Mouse (Mus musculus): ENCODE measurements around the gene Cmss1. TPM values are rescaled to one million over a fixed set of nuclear protein-coding genes. Genes with fewer than 3 reads are reported as not detected.
A peak's percentile ranks its signal among the peaks of the same experiment; 100 is the strongest.

The Cmss1 gene
- polyA plus RNA-seq, 1 experiment from 2014 or later: 48.3 TPM

DNA sequence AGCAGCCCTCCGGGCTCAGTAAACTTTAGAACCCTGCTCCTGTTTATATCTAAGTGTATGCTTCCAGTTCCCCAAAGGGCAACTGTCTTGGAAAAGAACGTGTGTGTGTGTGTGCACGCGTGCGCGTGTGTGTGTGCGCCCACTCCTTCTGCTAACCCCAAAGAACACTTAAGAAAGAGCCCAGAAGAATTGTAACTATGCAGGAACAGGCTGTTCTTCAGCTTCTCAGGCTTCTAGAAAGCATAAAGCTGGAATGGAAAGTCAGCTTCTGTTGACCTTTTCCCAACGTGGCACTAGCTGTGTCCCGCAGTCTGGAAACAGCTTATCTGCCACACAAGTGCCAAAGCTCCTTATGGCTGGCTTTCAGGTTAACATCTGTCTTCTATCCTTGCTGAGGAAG is 291.6 kb downstream of the Cmss1 start:
- Histone ChIP-seq H3K4me1 (peaks cover 2% of the 10 kb centered on the region; the same call in 1 of the 2 replicates), H3K27ac (replicated peaks) (no peak overlapping the region), H3K36me3 (no peaks in the 10 kb centered on the region), H3K27me3 (no peaks in the 10 kb centered on the region), H3K9ac (no peak overlapping the region), H3K4me3 (replicated peaks) (no peak overlapping the region), H3K9me3 (replicated peaks) (0 out of 2 replicates have a peak, but pooled peaks cover 5% of the 10 kb centered on the region), H3K4me2 (replicated peaks) (no peak overlapping the region)
- no peak for ATAC-seq (ENCODE audit: insufficient number of reproducible peaks, low FRiP score, low TSS enrichment, low read depth)
- 82% methylated on average over 9 of the region's 9 CpGs for WGBS

DNA sequence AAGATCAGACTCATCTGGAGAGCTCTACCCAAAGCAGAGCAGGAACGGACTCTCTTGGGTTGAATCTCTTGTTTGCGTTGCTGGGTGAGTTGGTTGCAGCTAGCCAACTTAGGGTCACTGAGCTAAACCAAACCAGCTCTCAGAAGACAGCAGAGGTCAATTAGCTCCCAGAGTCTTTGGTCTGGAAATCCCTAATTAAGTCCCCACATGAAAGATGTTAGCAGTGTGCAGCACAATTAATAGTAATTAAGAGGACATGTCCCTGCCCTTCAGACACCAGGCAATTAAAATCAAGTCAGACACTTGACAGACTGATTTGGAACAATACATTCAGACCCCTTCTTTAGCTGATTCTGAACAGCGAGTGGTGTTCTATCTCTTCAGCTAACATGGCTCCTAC is 292.4 kb downstream of the Cmss1 start:
- WGBS: 74% methylated on average over 3 of the region's 3 CpGs
- ATAC-seq (ENCODE audit: insufficient number of reproducible peaks, low FRiP score, low TSS enrichment, low read depth): no peak
- peaks cover 2% of the 10 kb centered on the region; the same call in 1 of the 2 replicates for H3K4me1 ChIP-seq
- H3K36me3 ChIP-seq: no peaks in the 10 kb centered on the region
- H3K9me3 ChIP-seq (replicated peaks): no peaks in the 10 kb centered on the region
- H3K27ac ChIP-seq (replicated peaks): no peak overlapping the region
- no peak overlapping the region for H3K4me3 ChIP-seq (replicated peaks)
- H3K27me3 ChIP-seq: no peaks in the 10 kb centered on the region
- H3K4me2 ChIP-seq (replicated peaks): no peak overlapping the region
- H3K9ac ChIP-seq: no peak overlapping the region

DNA sequence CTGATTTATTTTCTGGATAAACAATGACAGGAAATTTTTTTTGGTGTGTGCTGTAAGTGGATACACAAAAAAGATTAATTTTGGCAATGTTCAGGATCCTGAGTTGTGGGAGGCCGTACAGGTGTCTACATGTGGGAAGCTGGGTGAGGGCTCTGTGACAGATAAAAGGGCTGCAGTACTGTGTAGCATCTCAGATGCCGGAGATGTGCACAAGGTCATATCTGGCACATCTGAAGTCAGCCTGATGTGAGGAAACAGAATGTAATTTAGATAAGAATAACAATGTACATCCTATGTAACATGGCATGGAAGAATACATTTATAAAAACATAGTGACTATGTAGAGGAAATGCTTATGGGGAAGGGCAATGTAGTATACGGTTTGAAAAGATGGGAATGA is 293.2 kb downstream of the Cmss1 start:
- H3K4me2 ChIP-seq (replicated peaks): no peak overlapping the region
- 81% methylated on average over 3 of the region's 3 CpGs for WGBS
- no peak overlapping the region for H3K27ac ChIP-seq (replicated peaks)
- H3K27me3 ChIP-seq: no peaks in the 10 kb centered on the region
- no peaks in the 10 kb centered on the region for H3K9me3 ChIP-seq (replicated peaks)
- peaks cover 2% of the 10 kb centered on the region; the same call in 1 of the 2 replicates for H3K4me1 ChIP-seq
- H3K9ac ChIP-seq: no peak overlapping the region
- no peaks in the 10 kb centered on the region for H3K36me3 ChIP-seq
- no peak overlapping the region for H3K4me3 ChIP-seq (replicated peaks)
- ATAC-seq (ENCODE audit: insufficient number of reproducible peaks, low FRiP score, low TSS enrichment, low read depth): no peak

DNA sequence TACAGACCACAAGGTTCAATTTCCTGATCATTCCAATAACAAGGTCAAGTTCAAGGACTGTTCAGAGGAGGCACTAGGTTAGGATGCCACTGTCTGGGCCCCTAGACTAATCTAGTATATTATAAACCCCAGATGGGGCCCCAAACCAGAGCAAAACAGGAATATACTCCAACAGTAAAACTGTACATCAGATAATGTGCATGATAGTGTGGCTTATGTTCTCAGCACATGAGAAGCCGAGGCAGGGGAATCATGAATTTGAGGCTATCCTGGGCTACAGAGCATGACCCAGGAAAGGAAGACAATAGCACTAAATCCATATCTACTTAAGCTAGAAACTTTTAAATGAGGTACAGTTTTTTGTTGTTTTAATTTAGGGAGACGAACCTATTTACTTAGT is 294.5 kb downstream of the Cmss1 start:
- H3K4me2 ChIP-seq (replicated peaks): no peak overlapping the region
- H3K27me3 ChIP-seq: no peaks in the 10 kb centered on the region
- no peaks in the 10 kb centered on the region for H3K36me3 ChIP-seq
- no peak overlapping the region for H3K27ac ChIP-seq (replicated peaks)
- no peak overlapping the region for H3K4me3 ChIP-seq (replicated peaks)
- H3K9ac ChIP-seq: no peak overlapping the region
- ATAC-seq (ENCODE audit: insufficient number of reproducible peaks, low FRiP score, low TSS enrichment, low read depth): no peak
- H3K4me1 ChIP-seq: no peaks in the 10 kb centered on the region
- 83% methylated on average over 2 of the region's 2 CpGs for WGBS
- no peaks in the 10 kb centered on the region for H3K9me3 ChIP-seq (replicated peaks)

DNA sequence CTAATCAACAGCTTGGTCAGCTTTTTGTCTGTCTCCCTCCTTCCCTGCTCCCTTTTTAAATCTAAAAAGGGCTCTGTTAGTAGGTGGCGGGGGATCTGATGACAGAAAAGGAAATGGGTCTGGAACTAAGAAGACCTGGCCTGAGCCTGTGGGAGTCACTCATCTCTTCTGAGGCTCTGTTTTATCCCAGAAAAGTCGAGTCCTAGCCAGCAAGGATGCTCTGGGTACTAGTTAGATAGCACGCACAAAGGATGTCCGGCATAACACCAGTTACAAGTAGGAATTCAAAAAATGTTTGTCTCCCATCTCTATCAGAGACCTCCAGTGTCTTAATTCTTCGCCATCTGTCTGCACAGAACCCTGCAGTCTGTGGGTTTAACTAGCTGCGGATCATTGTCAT is 301.2 kb downstream of the Cmss1 start:
- H3K27me3 ChIP-seq: no peaks in the 10 kb centered on the region
- no peaks in the 10 kb centered on the region for H3K9me3 ChIP-seq (replicated peaks)
- H3K9ac ChIP-seq: no peak overlapping the region
- no peak overlapping the region for H3K27ac ChIP-seq (replicated peaks)
- no peak for ATAC-seq (ENCODE audit: insufficient number of reproducible peaks, low FRiP score, low TSS enrichment, low read depth)
- WGBS: 77% methylated on average over 6 of the region's 6 CpGs
- H3K4me1 ChIP-seq: peaks cover 9% of the 10 kb centered on the region
- no peaks in the 10 kb centered on the region for H3K36me3 ChIP-seq
- no peak overlapping the region for H3K4me3 ChIP-seq (replicated peaks)
- H3K4me2 ChIP-seq (replicated peaks): no peak overlapping the region

DNA sequence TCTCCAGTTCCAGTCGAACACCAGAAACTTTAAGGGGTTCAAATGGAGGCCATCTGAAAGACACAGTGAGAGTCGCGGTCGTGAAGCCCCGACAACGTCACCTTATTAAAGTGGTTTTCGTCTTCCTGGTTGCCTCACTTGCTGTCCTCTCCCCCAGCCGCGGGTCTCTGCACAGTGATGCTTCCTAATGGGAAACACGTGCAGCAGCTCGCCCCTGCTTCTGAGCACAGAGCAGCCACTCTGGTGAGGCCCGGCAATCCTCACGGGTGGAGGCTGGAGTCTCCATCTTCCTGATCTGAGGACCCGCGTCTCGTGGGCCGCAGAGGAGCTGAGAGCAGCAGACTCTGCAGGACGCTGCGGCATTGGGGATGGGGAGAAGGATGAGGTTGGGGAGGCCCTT is 302.9 kb downstream of the Cmss1 start:
- Histone ChIP-seq H3K9ac (no peak overlapping the region), H3K27me3 (no peaks in the 10 kb centered on the region), H3K27ac (replicated peaks) (no peak overlapping the region; the same call in 1 of the 2 replicates), H3K9me3 (replicated peaks) (no peaks in the 10 kb centered on the region), H3K4me3 (replicated peaks) (peak overlapping the region; percentile 17; the same call in 1 of the 2 replicates), H3K36me3 (no peaks in the 10 kb centered on the region), H3K4me2 (replicated peaks) (peak overlapping the region; percentile 44), H3K4me1 (peaks cover 9% of the 10 kb centered on the region)
- no peak for ATAC-seq (ENCODE audit: insufficient number of reproducible peaks, low FRiP score, low TSS enrichment, low read depth)
- 16% methylated on average over 19 of the region's 19 CpGs for WGBS

DNA sequence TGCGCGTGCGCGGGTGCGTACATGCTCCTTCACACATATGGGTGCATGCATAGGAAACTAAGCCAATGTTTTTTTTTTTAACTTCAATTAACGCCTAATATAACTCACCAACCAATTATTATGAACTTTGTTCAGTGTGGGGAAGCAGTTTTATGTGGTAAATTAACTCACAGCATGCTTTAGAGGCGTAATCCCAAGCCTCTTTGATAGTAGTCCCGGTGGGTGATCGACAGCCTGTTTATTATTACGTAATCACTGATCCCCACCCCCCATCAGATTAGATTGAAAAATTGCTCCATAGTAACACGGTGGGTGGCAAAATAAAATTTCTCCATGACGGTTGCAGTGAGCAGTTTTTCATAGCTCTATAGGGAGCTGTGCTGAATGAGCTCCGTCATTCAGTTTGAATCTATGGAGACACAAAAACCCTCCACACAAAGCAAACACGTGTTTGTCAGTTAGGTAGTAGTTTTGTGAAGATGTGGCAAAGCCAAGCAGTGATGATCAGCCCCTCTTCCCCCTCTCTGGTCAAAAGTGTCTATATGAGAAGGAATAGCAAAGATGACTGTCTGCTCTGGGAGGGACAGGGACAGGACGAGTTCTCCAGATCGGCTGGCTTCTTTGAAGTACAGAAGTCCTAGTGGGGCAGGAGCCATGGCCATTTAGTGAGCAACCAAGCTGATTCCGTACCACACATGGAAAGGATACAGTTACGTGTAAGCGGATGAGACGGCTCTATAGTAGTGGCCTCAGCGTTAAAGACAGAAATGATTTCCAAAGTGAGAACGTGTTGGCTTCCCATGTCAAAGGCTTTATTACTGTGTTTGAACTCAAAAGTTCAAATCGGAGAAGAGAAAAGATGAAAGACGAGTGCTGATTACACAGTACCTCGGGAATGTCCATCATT is 303.6 kb downstream of the Cmss1 start:
- peak overlapping the region; percentile 44 for H3K4me2 ChIP-seq (replicated peaks)
- no peak overlapping the region for H3K27ac ChIP-seq (replicated peaks)
- H3K36me3 ChIP-seq: no peaks in the 10 kb centered on the region
- peak overlapping the region; percentile 17; the same call in 1 of the 2 replicates for H3K4me3 ChIP-seq (replicated peaks)
- H3K4me1 ChIP-seq: peaks cover 9% of the 10 kb centered on the region
- ATAC-seq (ENCODE audit: insufficient number of reproducible peaks, low FRiP score, low TSS enrichment, low read depth): no peak
- H3K27me3 ChIP-seq: no peaks in the 10 kb centered on the region
- H3K9me3 ChIP-seq (replicated peaks): no peaks in the 10 kb centered on the region
- no peak overlapping the region for H3K9ac ChIP-seq
- 63% methylated on average over 25 of the region's 25 CpGs for WGBS

DNA sequence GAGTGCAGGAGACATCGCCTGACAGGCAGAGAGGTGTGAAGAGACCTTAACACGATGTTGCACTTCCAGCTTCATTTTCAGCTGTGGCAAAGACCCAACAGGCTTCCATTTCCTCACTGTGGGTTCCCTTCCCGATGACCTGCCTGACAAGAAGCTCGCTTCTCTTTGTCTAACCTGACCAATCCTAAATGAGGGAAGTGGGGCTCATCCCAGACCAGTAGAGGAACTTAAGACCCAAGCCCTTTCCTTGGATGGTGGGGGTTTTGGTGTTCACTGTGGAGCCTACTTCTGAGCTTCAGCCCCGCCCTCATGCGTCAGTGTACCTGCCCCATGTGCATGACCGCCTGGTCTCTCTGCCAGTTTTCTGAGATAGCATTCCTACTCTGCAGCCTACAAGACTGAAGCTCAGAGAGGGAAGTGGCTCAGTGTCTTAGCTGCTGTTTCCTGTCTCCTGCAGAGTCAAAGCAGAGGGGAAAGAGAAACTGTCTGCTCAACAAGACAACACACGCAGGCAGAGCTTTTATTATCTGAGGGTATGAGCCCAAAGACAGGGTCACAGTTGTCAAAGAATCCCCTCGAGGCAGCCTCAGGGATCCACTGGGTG is 305.1 kb downstream of the Cmss1 start:
- no peaks in the 10 kb centered on the region for H3K27me3 ChIP-seq

DNA sequence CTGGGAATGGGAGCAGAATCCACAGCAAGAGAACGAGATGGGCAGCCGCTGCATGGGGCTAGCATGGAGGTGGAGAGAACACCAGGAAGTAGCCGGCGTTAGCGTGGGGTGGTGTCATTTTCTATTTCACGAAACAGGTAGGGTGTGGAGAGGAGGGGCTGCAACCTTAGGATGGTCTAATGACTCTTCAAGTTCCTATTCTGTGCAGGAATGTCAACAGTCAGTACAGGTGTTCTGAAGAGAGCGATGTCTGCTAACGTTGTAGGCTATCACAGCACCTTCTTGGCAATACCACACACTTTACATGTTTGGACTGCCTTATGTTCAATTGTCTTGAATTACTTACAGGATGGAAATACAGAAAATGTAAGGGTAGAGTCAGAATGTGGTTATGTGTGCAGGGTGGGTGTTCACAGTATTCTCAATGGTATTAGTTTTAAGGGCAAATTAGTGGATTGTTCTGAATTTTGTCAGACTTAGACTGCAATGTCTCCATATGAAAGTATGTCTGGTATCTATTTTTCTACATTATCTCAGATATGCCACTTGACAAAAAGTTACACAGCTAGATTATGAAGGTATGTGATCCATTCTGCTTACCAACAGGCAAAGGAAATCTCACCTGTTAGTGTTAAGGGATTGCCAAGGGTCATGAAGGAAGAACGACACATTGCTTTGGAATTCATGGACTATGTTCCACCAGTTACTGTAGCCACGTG is 311.3 kb downstream of the Cmss1 start:
- Histone ChIP-seq H3K9ac (no peak overlapping the region), H3K4me3 (replicated peaks) (no peak overlapping the region), H3K4me2 (replicated peaks) (no peak overlapping the region), H3K4me1 (no peaks in the 10 kb centered on the region), H3K27me3 (no peaks in the 10 kb centered on the region), H3K9me3 (replicated peaks) (no peaks in the 10 kb centered on the region), H3K36me3 (no peaks in the 10 kb centered on the region), H3K27ac (replicated peaks) (no peak overlapping the region)
- ATAC-seq (ENCODE audit: insufficient number of reproducible peaks, low FRiP score, low TSS enrichment, low read depth): no peak
- WGBS: 79% methylated on average over 10 of the region's 10 CpGs

More for the DNA sequence above, 305.1 kb downstream of the Cmss1 start:
- no peak overlapping the region for H3K9ac ChIP-seq
- 76% methylated on average over 9 of the region's 9 CpGs for WGBS
- no peaks in the 10 kb centered on the region for H3K36me3 ChIP-seq
- no peak overlapping the region for H3K4me2 ChIP-seq (replicated peaks)
- no peaks in the 10 kb centered on the region for H3K9me3 ChIP-seq (replicated peaks)
- no peak for ATAC-seq (ENCODE audit: insufficient number of reproducible peaks, low FRiP score, low TSS enrichment, low read depth)
- H3K4me1 ChIP-seq: peaks cover 9% of the 10 kb centered on the region
- H3K27ac ChIP-seq (replicated peaks): no peak overlapping the region
- no peak overlapping the region for H3K4me3 ChIP-seq (replicated peaks)

DNA sequence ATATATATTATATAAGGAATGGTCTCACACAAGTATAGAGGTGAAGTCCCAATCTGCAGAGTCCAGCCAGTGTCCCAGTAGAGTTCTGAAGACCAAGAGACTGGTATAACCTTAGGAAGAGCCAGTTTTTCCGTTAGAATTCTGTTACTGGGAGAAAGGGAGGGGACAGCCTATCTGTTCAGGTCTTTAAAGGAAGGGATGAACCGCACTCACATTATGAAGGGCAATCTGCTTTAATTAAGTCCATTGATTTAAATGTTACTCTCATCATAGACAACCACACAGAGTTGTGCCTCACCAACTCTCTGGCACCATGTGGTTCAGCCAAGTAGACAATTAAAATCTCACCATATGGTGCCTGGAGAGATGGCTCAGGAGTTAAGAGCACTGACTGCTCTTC is 313.9 kb downstream of the Cmss1 start, which contains the start of gene Tmem30c:
TSS of gene Tmem30c (minus strand) at position 101 of the 400 bp plus-strand sequence.
- Histone ChIP-seq H3K36me3 (no peaks in the 10 kb centered on the region), H3K27me3 (no peaks in the 10 kb centered on the region), H3K9ac (no peak within 1 kb of the TSS), H3K9me3 (replicated peaks) (no peaks in the 10 kb centered on the region), H3K27ac (replicated peaks) (no peak within 1 kb of the TSS), H3K4me2 (replicated peaks) (no peak within 1 kb of the TSS), H3K4me1 (no peaks in the 10 kb centered on the region), H3K4me3 (replicated peaks) (no peak within 1 kb of the TSS)
- no peak for ATAC-seq (ENCODE audit: insufficient number of reproducible peaks, low FRiP score, low TSS enrichment, low read depth)
- WGBS: 75% methylated on average over 2 of the region's 2 CpGs

DNA sequence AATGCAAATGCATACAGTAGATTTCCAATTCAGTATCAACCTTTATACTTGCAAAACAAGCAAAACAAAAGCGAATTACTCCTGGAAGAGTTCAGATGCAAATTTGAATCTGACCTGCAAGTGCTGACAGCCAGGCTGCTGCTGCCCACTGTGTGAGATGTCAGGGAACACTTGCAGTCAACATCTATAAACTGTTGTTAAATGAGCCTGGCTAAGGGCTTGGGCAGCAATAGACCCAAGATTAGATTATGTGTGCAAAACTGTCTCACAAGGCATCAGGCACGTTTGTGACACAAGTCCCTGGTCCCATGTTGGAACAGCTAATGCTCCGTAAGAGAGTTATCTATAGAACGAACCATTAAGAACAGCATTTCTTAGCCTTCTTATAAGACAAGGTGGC is 314.4 kb downstream of the Cmss1 start:
- Histone ChIP-seq H3K36me3 (no peaks in the 10 kb centered on the region), H3K27me3 (no peaks in the 10 kb centered on the region), H3K4me1 (no peaks in the 10 kb centered on the region), H3K9me3 (replicated peaks) (no peaks in the 10 kb centered on the region), H3K4me2 (replicated peaks) (no peak overlapping the region), H3K27ac (replicated peaks) (no peak overlapping the region), H3K9ac (no peak overlapping the region), H3K4me3 (replicated peaks) (no peak overlapping the region)
- no peak for ATAC-seq (ENCODE audit: insufficient number of reproducible peaks, low FRiP score, low TSS enrichment, low read depth)
- 69% methylated on average over 4 of the region's 4 CpGs for WGBS

Data from embryonic facial prominence, embryonic 15.5 days (tissue).